Mouse (Mus musculus) CH12.LX (cell line): ENCODE data around the gene Lgr6.

Source experiments
- E2F4 ChIP-seq: IDR thresholded peaks from 2 replicates; pipeline ENCODE4 v1.6.1; 2011; ENCODE audit warnings: low read depth, low read length, improper control_type of control experiment; ENCODE audit not compliant: insufficient replicate concordance
- ZC3H11A ChIP-seq: IDR thresholded peaks from 2 replicates; pipeline ENCODE4 v1.6.1; 2012; ENCODE audit warnings: low read depth, mild to moderate bottlenecking, inconsistent platforms, low read length, improper control_type of control experiment
- ZMIZ1 ChIP-seq: IDR thresholded peaks from 2 replicates; pipeline ENCODE4 v1.6.1; 2012; ENCODE audit warnings: low read depth, mild to moderate bottlenecking, inconsistent platforms, low read length, improper control_type of control experiment

- no peak for TF ChIP-seq E2F4
- no peak for TF ChIP-seq ZMIZ1
- TF ChIP-seq ZC3H11A: no peak
Measured at GRCm38 (mm10) chr1:135054121-135054520, 51.0 kb downstream of the Lgr6 start.
